15 mouse cellular contexts compared by ENCODE assay signal in genomic region chr6:72487282-72487681, GRCm38 (mm10). TPM values are rescaled to one million over a fixed set of nuclear protein-coding genes. Genes with fewer than 3 reads are reported as not detected.
"Had no signal": no experiment of that assay in that cellular context is flagged by ENCODE, and none has a peak within 500 bp of the region (broad histone marks: within the 10 kb centered on the region; RNA-seq: fewer than 3 reads in every experiment).

No protein-coding gene starts in this region.

- H3K9ac ChIP-seq: limb, embryonic 12.5 days; liver, embryonic 14.5 days; midbrain, embryonic 13.5 days; neural tube, embryonic 12.5 days had no signal

- H3K4me2 ChIP-seq: limb, embryonic 12.5 days; midbrain, embryonic 13.5 days; neural tube, embryonic 12.5 days had no signal

- H3K27me3 ChIP-seq: limb, embryonic 12.5 days; midbrain, embryonic 13.5 days; neural tube, embryonic 12.5 days had no signal

- DNase-seq: kidney, adult 11 months; kidney, postnatal 36 days; layer of hippocampus, adult 9-11 months; layer of hippocampus, postnatal 36 days; liver; lung, adult 18-20 months; thymus, postnatal 36 days had no signal

- ATAC-seq: midbrain, embryonic 13.5 days had no signal

- H3K9me3 ChIP-seq: limb, embryonic 12.5 days; midbrain, embryonic 13.5 days; neural tube, embryonic 12.5 days had no signal

- H3K4me1 ChIP-seq: limb, embryonic 12.5 days; midbrain, embryonic 13.5 days; neural tube, embryonic 12.5 days had no signal

- H3K27ac ChIP-seq: limb, embryonic 12.5 days; liver, embryonic 14.5 days; midbrain, embryonic 13.5 days; neural tube, embryonic 12.5 days had no signal

- H3K36me3 ChIP-seq: limb, embryonic 12.5 days; midbrain, embryonic 13.5 days; neural tube, embryonic 12.5 days had no signal

- H3K4me3 ChIP-seq: limb, embryonic 12.5 days; midbrain, embryonic 13.5 days; neural tube, embryonic 12.5 days had no signal

RNA-seq across cellular contexts. Expression of gene Sh2d6, which starts 34.2 kb away (rescaled TPM):
- total RNA-seq: megakaryocyte-erythroid progenitor cell, adult 5-6 weeks had no signal
- polyA plus RNA-seq: kidney, embryonic 14.5 days; liver, embryonic 14.5 days; lung, embryonic 16.5 days; stomach, embryonic 14.5 days had no signal
